Mouse (Mus musculus) small intestine, adult 2 months (tissue): ENCODE data around the gene Nfu1.

Experiments
- CTCF ChIP-seq: fragments of 200-500 bp; IDR thresholded peaks from 2 replicates; pipeline ENCODE4 v1.5.1; 2012; ENCODE audit warnings: low read depth, mild to moderate bottlenecking, control low read depth, inconsistent platforms, low read length, moderate library complexity, mixed read lengths; ENCODE audit not compliant: insufficient replicate concordance, insufficient read length; ENCODE audit errors: extremely low read depth
- POLR2A ChIP-seq: fragments of 200-500 bp; IDR thresholded peaks from 2 replicates; pipeline ENCODE4 v1.6.1; 2012; ENCODE audit warnings: low read depth, mild to moderate bottlenecking, control low read depth, inconsistent platforms, low read length, moderate library complexity

DNA sequence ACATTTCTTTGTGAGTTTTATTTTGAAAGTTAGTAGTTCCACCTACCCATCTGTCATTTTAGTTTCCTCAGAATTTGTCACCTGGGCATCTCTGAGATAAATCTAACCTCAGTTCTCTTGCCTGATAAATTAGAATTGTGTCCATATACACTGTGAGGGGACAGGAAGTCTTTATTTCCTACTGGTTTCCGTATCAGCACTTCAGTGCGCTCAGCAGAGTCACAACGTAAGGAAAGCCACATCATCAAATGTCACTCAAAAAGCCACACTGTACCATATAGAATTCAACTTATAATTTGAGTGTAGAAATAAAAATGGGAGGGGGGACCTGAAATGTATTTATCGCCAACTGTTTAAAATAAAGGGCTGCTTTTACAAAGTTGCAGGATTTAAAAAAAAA lies 14.8 kb upstream of the Nfu1 start:
- TF ChIP-seq CTCF (no peak), POLR2A (no peak)
